Mouse (Mus musculus) frontal cortex, postnatal 36 days (tissue): ENCODE data around the gene Tsga10ip.
A peak's percentile ranks its signal among the peaks of the same experiment; 100 is the strongest.

Source experiments
- DNase-seq, 2 experiments: peaks; one replicate each; pipeline ENCODE4 v3.0.0; 2022; ENCODE audit warnings: low spot score in 2 of 2

The Tsga10ip gene

GRCm38 (mm10) chr19:5402293-5402692 is at the start of gene Tsga10ip:
Gene Tsga10ip, minus strand, starts transcription at chr19:5402526.
- no peak for DNase-seq

DNA sequence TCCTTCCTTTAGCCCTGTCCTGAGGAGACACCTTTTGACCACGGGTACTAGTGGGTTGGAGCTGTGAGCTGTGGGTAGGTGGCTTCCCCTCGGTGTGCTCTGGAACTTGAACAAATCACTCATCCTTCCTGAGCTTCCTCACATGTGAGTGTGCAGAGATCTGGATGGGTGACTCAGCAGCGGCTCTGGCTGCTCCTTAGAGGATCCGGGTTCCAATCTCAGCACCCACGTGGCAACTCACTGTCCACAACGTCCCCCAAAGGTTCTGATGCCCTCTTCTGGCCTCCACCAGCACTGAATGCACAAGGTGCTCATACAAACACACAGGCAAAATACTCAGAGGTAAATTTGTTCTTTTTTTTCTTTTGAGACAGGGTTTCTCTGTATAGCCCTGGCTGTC is 49.4 kb upstream of the Tsga10ip start:
- no peak for DNase-seq

GRCm38 (mm10) chr19:5449673-5450072 is 47.3 kb upstream of the Tsga10ip start:
- DNase-seq = no peak

- DNase-seq = no peak
These were observed 46.2 kb upstream of the Tsga10ip start for GRCm38 (mm10) chr19:5448354-5449150.

DNA sequence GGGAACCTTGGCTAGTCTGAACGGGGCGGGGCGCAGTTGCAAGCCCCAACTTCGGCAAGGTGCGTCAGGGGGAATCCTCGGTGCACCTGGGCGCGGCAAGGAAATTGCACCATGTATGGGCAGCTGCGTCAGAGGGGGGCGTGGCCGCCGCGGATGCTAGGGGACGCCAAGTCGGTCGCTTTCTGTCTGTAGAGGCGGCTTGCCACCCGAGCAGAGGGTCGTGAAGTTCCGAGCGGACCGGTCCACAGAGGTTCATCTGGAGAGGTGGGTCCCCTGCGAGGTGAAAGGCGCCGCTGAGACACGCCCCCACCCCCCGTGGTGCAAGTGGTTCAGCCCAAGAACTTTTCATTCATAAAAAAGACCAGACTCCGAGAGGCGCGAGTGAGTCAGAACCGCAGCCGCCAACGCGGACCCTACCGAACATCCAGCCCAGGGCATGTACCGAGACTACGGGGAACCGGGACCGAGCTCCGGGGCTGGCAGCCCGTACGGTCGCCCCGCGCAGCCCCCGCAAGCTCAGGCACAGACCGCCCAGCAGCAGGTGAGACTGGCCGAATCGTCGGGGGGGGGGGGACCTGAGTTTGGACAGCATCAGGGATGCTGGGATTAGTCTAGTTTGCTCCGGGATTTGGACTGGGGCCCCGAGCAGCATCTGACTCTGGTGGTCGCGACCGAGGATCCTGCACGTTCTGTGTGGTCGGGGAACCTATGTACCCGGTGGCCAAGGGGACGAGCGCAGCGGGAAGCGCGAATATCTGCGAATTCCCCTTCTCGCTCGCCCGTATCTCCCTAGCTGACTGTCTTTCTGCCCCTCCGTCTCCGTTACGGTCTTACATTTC is 45.4 kb upstream of the Tsga10ip start, which contains the start of gene Fosl1:
Gene Fosl1, plus strand, starts transcription at position 33 of the 839 bp plus-strand sequence.
- peak in 1 of 2 experiments; percentile 69 for DNase-seq

DNA sequence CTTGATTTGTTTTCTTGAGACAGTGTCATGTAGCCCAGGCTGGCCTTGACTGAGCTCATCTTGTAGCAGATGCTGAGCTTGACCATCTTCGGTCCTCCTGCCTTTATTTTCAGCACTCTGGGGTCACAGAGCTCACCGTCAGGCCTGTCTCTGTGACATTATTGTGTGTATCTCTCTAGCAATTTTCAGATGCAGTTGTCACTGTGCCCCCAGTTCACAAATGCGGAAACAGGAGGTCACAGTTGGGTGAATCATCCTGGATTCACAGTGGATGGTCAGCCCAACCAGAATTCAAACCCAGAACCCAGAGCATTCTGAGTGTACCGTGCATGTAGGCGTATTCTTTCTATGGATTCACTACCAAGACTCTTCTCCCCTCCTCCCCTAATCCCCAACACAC is 43.4 kb upstream of the Tsga10ip start:
- DNase-seq = no peak

GRCm38 (mm10) chr19:5444954-5445353 is 42.6 kb upstream of the Tsga10ip start:
- DNase-seq = no peak

DNA sequence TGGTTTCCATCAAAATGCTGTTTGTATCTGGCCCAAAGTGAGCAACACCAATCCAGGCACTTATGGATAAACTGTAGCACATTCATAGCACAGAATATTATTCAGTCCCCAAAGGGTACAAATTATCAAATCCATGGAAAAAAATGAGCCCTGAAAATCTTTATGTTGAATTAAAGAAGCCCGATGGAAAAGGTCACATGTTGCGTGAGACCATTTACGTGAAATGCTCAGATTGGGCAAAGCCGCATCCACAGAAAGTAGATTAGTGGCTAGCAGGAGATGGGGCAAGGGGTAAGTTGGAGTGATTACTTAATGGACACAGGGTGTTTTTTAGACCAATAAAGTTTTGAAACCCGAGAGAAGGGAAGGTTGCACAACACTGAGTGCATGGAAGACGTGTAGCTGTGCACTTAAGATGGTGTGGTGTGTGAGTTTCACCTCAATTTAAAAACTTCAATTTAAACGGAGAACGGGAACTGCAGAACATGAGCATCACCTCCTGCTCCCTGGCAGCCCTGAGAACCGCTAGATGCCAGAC is 42.1 kb upstream of the Tsga10ip start:
- DNase-seq = no peak

DNA sequence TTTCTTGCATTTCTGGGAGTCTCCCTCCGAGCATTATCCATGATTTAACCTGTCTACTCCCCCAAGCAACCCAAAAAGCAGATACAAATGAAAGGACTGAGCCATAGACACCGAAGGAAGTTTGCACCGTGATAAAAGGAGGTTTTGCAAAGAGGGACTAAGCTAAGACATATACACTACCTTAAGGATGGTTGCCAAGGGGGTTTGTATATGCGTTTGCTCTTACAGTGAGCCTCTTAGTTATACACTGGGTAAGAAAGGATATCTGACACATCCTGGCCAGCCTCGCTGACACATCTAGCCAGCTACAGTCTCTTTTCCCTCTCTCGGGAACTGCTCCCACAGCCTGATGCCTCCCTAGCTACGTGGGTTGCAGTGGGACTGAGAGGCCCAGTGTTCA is 31.6 kb upstream of the Tsga10ip start:
- no peak for DNase-seq

GRCm38 (mm10) chr19:5432992-5433852 is 30.9 kb upstream of the Tsga10ip start:
- no peak for DNase-seq

DNA sequence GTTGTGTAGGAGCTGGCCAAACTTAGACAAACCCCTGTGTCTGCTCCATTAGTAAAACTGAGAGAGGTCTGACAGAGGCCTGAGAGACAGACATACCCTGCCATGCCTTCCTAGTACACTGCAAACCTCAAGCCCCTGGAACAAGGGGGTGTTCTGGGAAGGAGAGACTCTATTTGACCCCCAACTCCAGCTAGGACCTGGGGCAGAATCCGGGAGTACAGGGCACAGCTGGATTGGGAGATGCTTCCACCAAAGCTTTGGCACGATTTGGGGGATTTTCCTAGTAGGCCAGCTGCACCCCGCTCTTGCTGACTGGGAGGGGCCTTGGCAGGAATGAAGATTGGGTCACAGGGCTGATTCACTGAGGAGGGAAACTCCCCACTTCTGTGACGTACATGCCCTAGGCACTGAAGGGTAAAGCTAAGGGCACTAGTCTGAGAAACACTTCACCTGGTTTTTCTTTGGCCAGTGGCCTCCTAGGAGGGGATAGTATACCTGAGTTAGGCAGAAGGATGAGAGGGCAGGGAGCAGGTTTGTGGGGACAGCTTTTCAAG is 29.7 kb upstream of the Tsga10ip start:
- no peak for DNase-seq

DNA sequence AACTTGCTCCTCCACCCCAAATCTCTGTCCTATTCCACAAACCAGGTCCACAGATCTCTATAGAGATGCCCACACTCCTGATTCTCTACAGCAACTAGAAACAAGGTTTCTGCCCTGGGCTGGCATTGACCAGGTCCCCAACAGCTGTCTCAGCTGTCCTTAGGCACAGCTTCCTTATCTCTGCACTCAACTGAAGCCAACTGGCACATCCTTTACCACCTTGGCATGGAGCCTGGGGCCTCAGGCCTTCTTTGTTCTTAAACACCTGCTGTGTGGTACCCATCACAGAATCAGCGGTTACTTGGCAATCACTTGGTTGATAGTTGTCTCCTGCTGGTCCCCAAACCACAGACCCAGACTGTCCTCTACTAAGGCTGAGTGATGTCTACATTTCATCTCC is 28.1 kb upstream of the Tsga10ip start:
- DNase-seq = no peak

- DNase-seq = no peak
These were observed 27.5 kb upstream of the Tsga10ip start for GRCm38 (mm10) chr19:5429806-5430205.

GRCm38 (mm10) chr19:5429219-5429618 is 26.9 kb upstream of the Tsga10ip start:
- no peak for DNase-seq

DNA sequence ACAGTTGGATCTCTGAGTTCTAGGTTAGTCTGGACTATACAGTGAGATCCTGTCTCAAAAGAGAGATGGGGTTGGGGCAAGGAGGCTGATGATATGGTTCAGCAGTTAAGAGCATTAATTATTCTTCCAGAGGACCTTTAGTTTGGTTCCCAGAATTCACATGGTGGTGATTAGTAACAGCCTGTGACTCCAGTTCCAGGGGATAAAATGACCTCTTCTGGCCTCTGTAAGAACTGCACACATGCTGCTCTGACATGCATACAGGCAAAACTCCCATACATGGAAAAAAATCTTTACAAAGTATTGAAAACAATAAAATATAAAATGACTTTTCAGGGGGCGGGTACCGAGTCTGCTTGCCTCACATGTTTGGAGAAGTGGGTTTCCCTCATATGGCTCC is 25.8 kb upstream of the Tsga10ip start:
- no peak for DNase-seq

- DNase-seq = no peak
These were observed 24.4 kb upstream of the Tsga10ip start for GRCm38 (mm10) chr19:5426640-5427290.

DNA sequence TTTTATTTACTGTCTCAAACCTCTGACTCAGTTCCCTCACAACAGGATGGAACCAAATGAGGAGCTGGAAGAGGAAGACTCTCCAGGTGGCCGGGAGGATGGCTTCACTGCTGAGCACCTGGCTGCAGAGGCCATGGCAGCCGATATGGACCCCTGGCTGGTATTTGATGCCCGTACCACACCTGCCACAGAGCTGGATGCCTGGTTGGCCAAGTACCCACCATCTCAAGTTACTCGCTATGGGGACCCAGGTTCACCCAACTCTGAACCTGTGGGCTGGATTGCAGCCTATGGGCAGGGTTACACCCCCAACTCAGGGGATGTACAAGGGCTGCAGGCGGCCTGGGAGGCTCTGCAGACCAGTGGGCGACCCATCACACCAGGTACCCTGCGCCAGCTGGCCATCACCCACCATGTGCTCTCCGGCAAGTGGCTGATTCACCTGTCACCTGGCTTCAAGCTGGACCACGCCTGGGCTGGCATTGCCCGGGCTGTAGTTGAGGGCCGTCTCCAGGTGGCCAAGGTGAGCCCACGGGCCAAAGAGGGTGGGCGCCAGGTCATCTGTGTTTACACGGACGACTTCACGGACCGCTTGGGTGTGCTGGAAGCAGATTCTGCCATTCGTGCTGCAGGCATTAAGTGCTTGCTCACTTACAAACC is 23.7 kb upstream of the Tsga10ip start:
- no peak for DNase-seq

DNA sequence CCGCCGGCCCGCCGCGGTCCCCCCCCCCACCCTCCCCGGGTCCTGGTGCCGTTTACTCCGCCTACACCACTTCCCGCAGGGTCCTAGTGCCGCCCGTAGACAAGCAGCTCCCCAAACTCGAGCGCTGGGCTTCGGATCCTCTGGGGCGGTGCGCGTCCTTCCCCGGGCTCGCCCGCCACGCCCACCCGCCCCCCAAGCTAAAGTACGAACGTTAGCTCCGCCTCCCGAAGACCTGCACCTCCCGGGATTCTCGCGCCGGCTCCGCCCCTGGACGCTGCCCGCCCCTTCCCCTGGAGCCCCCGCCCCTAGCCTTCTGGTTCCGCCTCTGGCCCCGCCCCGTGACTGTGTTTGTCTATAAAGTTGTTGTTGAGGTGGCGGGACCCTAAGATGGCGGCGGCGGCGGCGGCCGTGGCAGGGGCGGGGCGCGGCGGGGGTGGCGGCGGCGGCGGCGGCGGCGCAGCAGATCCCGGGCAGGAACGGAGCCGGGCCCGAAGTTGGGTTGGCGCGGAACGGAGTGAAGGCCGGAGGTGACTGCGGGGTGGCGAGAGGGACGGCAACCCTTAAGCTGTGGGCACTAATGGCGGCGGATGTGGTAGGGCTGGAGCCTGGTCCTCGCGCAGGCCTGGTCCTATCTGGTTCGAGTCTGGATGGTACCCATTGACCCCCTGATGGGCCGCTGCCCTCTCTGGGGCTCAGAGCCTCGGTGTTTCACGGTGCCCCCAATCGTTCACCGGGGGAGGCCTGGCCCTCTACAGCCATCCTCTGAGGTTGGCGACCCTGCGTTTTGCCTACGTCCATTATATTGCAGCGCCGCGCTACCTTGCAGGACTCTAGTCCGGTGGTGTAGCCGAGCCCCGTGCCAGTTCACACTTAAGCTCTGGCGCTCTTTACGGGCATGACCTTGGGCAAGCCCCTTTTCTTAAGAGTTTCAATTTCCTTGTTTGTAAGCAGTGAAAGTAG is 22.7 kb upstream of the Tsga10ip start, which contains the start of the genes Drap1 and AI837181:
Gene Drap1, minus strand, starts transcription at position 198 of the 960 bp plus-strand sequence.
Gene AI837181, plus strand, starts transcription at position 363 of the 960 bp plus-strand sequence.
- DNase-seq = peak; percentile 87 to 89
